Mouse (Mus musculus) ES-E14 (cell line): ENCODE measurements around the gene H2-Eb1.

ENCODE experiments used
- HCFC1 ChIP-seq: IDR thresholded peaks from 2 replicates; pipeline ENCODE4 v1.6.1; 2012; ENCODE audit warnings: low read length, inconsistent platforms, borderline replicate concordance; ENCODE audit not compliant: insufficient read depth
- ZC3H11A ChIP-seq: IDR thresholded peaks from 2 replicates; pipeline ENCODE4 v1.6.1; 2012; ENCODE audit warnings: low read depth, mild to moderate bottlenecking, inconsistent platforms, low read length, borderline replicate concordance

GRCm38 (mm10) chr17:34307216-34307615 is 1.5 kb downstream of the H2-Eb1 start:
- TF ChIP-seq ZC3H11A (no peak), HCFC1 (no peak)
